Mouse (Mus musculus): ENCODE measurements around the gene Cdh12.
"Not testable (repeated sequence)": the region's sequence is repeated elsewhere in the genome, so short reads cannot be mapped to it uniquely, and the experiment has no call there.

Cdh12 gene

GRCm38 (mm10) chr15:21110874-21111603 lies 662.0 kb downstream of the Cdh12 start:
- no peak for DNase-seq

GRCm38 (mm10) chr15:21114775-21115174 lies 665.7 kb downstream of the Cdh12 start:
- not testable (repeated sequence) for DNase-seq

GRCm38 (mm10) chr15:21130660-21131059 lies 681.6 kb downstream of the Cdh12 start:
- no peak for DNase-seq

GRCm38 (mm10) chr15:21132999-21133398 lies 683.9 kb downstream of the Cdh12 start:
- DNase-seq, result no peak

GRCm38 (mm10) chr15:21146896-21147295 lies 697.8 kb downstream of the Cdh12 start:
- no peak for DNase-seq

GRCm38 (mm10) chr15:21153602-21154001 lies 704.5 kb downstream of the Cdh12 start:
- no peak for DNase-seq

- DNase-seq, result peak; percentile 4
Observed at GRCm38 (mm10) chr15:21179727-21180126, 730.7 kb downstream of the Cdh12 start.

GRCm38 (mm10) chr15:21180191-21180590 lies 731.1 kb downstream of the Cdh12 start:
- no peak for DNase-seq

GRCm38 (mm10) chr15:21185799-21186198 lies 736.7 kb downstream of the Cdh12 start:
- DNase-seq, result no peak

- DNase-seq, result not testable (repeated sequence)
Observed at GRCm38 (mm10) chr15:21210089-21210488, 761.0 kb downstream of the Cdh12 start.

GRCm38 (mm10) chr15:21223006-21223405 lies 773.9 kb downstream of the Cdh12 start:
- DNase-seq, result no peak

- DNase-seq, result no peak
Observed at GRCm38 (mm10) chr15:21261318-21261717, 812.3 kb downstream of the Cdh12 start.

- no peak for DNase-seq
Observed at GRCm38 (mm10) chr15:21269856-21270255, 820.8 kb downstream of the Cdh12 start.

GRCm38 (mm10) chr15:21297051-21297450 lies 848.0 kb downstream of the Cdh12 start:
- DNase-seq, result no peak

- no peak for DNase-seq
Observed at GRCm38 (mm10) chr15:21315457-21315856, 866.4 kb downstream of the Cdh12 start.

GRCm38 (mm10) chr15:21343853-21344252 lies 894.8 kb downstream of the Cdh12 start:
- no peak for DNase-seq

GRCm38 (mm10) chr15:21344323-21344722 lies 895.3 kb downstream of the Cdh12 start:
- DNase-seq, result no peak

- DNase-seq, result no peak
Observed at GRCm38 (mm10) chr15:21344749-21345148, 895.7 kb downstream of the Cdh12 start.

- no peak for DNase-seq
Observed at GRCm38 (mm10) chr15:21355356-21356101, 906.5 kb downstream of the Cdh12 start.

GRCm38 (mm10) chr15:21366366-21366765 lies 917.3 kb downstream of the Cdh12 start:
- DNase-seq, result no peak

GRCm38 (mm10) chr15:21375460-21375859 lies 926.4 kb downstream of the Cdh12 start:
- no peak for DNase-seq

GRCm38 (mm10) chr15:21375871-21376270 lies 926.8 kb downstream of the Cdh12 start:
- DNase-seq, result no peak

GRCm38 (mm10) chr15:21391442-21391841 lies 942.4 kb downstream of the Cdh12 start:
- DNase-seq, result not testable (repeated sequence)

GRCm38 (mm10) chr15:21393080-21393479 lies 944.0 kb downstream of the Cdh12 start:
- DNase-seq, result no peak

All from lung, postnatal 10 days (tissue).